Mouse (Mus musculus) fat pad, adult 2 months (tissue): ENCODE results near the gene Wfdc9.

Source experiments
- DNase-seq: peaks from one replicate; pipeline ENCODE4 v3.0.0-alpha.2; 2011; ENCODE audit warnings: low read depth, low spot score; ENCODE audit errors: extremely low read depth

Gene Wfdc9

GRCm38 (mm10) chr2:164656483-164656882 is at the start of gene Wfdc9:
Gene Wfdc9 (minus strand): TSS chr2:164656583.
- DNase-seq: no peak

DNA sequence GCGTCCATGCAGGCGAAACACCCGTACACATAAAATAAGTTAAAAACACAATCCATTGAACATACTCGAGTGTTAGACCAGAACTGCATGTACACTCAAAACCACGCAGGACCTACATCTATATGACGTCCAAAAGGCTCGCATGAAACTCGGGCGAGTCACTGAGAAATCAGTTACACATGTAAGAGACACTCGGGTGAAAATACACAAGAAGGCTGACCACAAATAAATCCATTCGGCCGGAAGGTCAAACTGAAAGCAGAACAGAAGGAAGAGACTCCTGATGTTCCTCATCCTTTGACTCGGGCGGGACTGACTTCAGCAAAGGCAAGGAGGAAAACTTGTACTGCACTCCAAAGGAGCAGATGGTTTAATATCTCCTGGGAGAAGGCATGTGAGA is 49.6 kb upstream of the Wfdc9 start:
- DNase-seq: no peak

- no peak for DNase-seq
These were observed 48.9 kb upstream of the Wfdc9 start for GRCm38 (mm10) chr2:164705328-164705727.

- no peak for DNase-seq
These were observed 47.9 kb upstream of the Wfdc9 start for GRCm38 (mm10) chr2:164704235-164704634.

- DNase-seq: no peak
These were observed 45.4 kb upstream of the Wfdc9 start for GRCm38 (mm10) chr2:164701761-164702160.

GRCm38 (mm10) chr2:164700959-164701358 is 44.6 kb upstream of the Wfdc9 start:
- DNase-seq: no peak

DNA sequence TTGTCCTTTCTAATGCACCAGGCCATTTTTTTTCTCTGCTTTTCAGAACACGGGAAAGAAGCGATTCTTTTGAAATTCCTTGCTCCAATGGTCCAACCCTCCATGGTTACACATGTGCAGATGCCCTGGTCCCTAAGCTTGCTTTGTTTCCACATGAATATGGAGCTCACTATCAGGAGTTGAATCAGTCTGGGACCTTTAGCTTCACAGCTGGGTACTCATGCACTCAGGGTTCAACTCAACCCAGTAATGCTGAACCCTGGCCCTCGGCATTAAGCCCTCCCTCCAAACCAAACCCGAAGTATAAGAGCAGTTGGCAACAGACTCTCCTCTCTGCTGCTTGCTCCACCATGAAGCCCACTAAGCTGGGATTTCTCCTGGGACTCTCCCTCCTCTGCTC is 41.8 kb upstream of the Wfdc9 start, which contains the start of gene Spint4:
Spint4 (plus strand) TSS at position 301 of the 400 bp plus-strand sequence.
- no peak for DNase-seq

GRCm38 (mm10) chr2:164684807-164685206 is 28.4 kb upstream of the Wfdc9 start, which contains the start of gene Wfdc13:
Gene Wfdc13 (plus strand): TSS chr2:164685107.
- no peak for DNase-seq

- DNase-seq: no peak
These were observed 23.5 kb upstream of the Wfdc9 start for GRCm38 (mm10) chr2:164679906-164680305.

- DNase-seq: no peak
These were observed 22.7 kb upstream of the Wfdc9 start for GRCm38 (mm10) chr2:164678848-164679625.

DNA sequence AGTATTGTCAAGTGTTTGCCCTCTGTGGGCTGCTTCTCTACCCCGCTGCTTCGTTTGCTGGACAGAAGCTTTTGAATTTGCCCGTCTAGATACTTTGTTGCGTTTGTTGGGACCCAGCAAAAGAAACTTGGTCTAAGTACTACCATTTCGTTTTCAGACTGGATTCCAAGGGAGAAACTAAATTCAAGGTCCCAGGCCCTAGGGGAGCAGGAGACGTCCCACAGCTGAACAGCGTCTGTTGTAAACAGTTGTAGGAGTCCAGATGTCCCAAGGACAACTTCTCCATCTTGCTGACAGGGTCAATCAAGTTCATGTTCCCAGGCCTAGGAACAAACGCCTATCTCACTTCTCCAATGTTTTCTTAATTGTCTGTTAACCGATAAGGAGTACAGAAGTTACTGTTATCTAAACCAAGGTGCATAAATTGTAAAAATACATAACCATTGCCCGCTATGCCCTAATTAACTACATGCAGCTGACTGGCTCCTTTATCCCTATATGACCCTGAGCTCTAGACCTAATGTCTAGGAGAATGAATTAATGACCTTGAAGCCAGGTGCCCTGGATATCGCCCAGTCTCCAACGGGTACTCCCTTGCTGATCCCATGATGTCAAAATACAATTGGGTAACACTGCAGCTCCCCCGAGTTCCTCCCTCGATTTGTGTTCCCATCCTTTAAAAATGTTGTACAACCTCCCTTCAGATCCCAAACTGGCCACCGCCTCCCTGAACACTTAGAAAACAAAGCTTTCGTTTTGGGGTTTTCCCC is 20.7 kb upstream of the Wfdc9 start:
- DNase-seq: no peak

DNA sequence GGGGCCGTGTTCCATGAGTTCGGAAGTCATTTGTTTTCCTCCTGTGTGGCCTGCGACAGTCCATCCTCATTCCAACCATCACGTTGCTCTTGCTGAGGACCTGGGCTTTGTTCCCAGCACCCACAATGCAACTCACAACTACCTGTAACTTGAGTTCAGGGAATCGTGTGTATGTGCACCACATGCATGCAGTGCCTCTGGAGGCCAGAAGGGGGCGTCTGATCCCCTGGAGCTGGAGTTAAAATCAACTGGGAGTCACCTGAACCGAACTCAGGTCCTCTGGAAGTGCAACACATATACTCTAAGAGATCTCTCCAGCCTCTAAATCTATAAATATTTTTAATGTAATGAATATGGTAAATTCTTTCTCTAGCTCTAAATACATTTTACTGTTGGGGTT is 19.7 kb upstream of the Wfdc9 start:
- no peak for DNase-seq

- no peak for DNase-seq
These were observed 17.6 kb upstream of the Wfdc9 start, which contains the start of gene Wfdc11 for GRCm38 (mm10) chr2:164673987-164674386. Gene Wfdc11 (minus strand): TSS chr2:164674087.

GRCm38 (mm10) chr2:164670938-164671337 is 14.6 kb upstream of the Wfdc9 start:
- DNase-seq: no peak

DNA sequence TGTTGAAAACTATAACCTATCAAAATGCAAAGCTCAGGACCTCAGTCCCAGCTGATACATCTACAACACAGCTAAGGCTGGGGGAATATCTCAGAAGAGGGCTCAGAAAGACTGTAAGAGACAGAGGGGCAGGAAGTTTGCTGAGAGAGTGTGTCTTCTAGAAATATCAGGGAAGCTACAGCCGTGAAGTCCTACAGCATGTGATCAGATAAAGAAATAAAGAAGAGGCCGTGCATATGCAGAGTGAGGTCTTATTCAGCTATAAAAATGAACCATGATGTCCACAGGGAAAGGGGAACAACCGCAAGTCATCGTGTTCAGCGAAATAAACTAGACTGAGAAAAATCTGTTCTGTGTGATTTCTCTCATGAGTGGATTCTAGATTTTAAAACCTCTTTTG is 13.9 kb upstream of the Wfdc9 start:
- DNase-seq: no peak

GRCm38 (mm10) chr2:164664851-164665250 is 8.5 kb upstream of the Wfdc9 start:
- DNase-seq: no peak

- no peak for DNase-seq
These were observed 525 bp downstream of the Wfdc9 start, which contains the start of gene Wfdc10 for GRCm38 (mm10) chr2:164655858-164656257. Gene Wfdc10 (plus strand): TSS chr2:164656046.

DNA sequence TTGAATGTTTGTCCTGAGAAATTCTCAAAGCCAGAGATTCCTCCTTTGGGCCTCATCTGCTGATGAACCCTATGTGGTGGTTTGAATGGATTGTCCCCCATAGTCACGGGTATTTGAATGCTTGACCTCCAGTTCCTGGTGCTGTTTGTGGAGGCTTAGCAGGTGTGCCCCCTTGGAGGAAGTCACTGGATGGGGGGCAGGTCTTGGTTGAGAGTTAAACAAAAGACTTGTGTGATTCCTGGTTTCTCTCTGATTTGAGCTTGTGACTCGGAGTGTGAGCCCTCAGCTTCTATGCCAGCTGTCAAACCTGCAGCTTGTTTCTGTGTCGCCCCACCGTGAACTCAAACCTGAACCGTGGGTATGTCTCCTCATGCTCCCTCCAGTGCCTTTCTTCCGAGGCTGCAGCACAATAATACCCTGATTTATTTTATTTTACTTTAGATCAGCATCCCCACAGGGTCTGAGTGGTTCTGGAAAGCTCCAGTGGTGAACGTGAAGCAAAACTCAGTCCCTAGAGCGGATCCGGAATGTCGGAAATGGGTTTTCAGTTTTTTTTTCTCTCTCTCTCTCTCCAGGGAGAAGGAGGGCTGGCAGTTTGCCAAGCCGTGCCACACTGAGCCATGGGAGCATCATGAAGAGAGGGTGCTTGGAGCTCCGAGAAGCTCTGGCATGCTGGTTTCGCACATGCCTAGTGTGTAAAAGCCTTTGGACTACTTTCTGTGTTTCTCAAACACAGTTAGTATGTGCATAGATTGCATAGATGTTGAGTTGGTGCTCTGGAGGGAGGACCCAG is 14.3 kb downstream of the Wfdc9 start:
- no peak for DNase-seq

DNA sequence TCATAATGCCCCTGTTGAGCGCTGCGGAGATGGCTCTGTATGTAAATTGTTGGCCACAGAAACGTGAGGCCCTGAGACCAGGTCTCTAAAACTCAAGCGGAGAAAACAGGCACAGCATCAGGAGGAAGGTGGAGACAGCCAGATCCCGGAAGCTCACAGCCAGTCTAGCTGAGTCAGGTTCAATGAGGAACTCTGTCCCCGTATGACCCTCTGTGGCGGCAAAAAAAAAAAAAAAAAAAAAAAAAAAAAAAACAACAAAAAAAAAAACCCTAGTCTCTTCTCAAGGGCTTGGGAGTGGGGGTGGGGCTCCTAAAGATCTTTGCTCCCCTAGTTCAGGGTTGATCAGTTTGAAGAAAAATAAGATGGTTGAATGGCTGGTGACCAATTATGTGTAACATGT is 15.3 kb downstream of the Wfdc9 start:
- no peak for DNase-seq

DNA sequence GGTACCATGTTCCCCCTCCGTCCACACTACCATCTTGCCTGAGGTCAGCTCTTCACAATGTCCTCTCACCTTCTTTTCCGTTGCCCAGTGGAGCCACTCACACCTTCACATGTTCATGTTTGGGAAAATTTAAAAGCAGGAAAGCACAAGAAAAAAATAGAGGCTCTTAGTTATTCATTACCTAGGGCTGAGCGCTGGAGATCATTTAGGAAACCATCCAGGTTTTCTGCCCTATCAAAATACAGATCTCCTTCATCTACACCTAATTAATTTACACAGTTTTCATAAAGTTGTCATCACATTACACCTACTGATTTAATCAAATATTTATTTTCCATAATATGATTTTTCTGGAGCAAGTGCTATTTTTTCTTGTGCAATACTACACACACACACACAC is 17.7 kb downstream of the Wfdc9 start, which contains the start of gene Wfdc16:
Wfdc16 (minus strand) TSS at position 101 of the 400 bp plus-strand sequence.
- no peak for DNase-seq

DNA sequence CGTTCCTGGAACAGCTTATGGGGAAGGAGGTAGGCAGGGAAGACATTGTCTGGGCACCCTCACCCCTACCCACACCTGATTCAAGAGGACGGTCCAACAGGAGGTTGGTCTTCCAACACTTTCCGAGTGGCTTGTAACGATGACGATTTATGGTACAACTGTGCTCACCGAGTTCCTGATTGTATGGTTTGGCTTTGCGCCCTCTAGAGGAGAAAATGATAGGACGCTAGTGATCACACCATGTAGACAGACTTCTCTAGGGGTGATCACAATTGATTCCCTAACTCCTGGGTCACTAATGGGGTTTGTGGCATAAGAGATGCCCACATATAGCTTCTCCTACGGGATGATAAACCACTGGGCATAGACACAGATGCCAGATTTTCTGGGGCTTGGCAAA is 21.1 kb downstream of the Wfdc9 start:
- DNase-seq: no peak
